Mouse (Mus musculus): ENCODE measurements around the gene Tgfbi.

DNA sequence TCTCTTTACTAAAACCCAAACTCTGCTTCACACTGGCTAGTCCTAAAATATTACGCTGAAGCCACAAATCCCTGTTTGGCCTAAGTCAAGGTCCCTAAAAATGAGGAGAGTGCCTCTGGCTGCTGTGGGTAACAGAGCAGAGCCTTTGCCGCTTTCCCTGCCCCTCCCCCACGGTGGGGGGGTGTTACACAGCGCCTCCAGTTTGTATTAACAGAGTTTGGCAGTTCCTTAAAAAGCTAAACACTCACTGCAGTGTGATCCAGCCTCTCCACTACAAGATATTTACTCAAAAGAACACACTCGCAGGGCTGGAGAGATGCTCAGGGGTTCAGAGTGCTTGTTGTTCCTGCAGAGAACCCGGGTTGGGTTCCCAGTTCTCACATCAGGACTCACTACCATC is 49.6 kb downstream of the Tgfbi start:
- TF ChIP-seq CTCF (IDR thresholded peaks at IDR 0.05; ENCODE audit: insufficient read depth, low read length), result no peak
- no peak for TF ChIP-seq POLR2A (IDR thresholded peaks at IDR 0.05; ENCODE audit: borderline replicate concordance, extremely low read depth, low read depth, low read length)
